Mouse (Mus musculus): ENCODE measurements around the gene Ppfia1. TPM values are rescaled to one million over a fixed set of nuclear protein-coding genes. Genes with fewer than 3 reads are reported as not detected.

Ppfia1 gene
- polyA plus RNA-seq (2015; fragmentation: Illumina TruSeq; extraction: RNeasy Lipid Tissue Mini Kit (QIAGEN cat#74804); ENCODE audit: low read depth, low replicate concordance) = 26.6 TPM

GRCm38 (mm10) chr7:144553237-144554122, at the start of gene Ppfia1:
Ppfia1 (minus strand) TSS chr7:144553729.

DNA sequence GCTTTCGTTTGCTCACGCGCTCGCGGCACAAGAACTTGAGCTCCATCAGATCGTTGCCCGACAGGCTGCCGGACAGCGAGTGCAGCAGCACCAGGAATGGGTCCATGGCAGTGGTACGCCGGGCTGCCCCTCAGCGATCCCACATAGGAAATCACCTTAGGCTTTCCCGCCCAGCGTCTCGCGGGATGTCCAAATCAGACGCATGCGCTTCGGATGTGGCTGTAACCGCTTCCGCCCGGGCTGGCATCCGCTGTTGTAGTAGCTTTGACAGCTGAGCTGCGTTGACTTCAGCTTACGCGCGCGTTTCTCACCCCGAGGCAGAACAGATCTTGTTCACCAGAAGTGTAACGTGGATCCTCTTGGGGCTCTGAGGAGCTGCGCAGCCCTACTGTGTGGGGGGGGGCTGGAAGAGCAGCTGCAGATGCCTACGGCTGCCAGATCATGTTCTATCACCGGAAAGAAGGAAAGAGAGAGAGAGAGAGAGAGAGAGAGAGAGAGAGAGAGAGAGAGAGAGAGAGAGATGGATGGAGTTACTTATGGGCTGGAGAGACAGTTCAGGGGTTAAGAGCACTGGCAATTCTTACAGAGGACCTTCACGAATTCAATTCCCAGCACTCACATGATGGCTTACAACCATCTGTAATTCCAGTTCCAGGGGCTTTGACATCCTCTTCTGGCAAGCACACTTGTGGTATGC, 28.9 kb upstream of the Ppfia1 start, which contains the start of gene Fadd:
Fadd (minus strand) TSS at position 180 of the 697 bp plus-strand sequence.

GRCm38 (mm10) chr7:144470545-144471059, 82.9 kb downstream of the Ppfia1 start, which contains the start of gene Cttn:
Cttn (minus strand) TSS chr7:144471009.

Other genes with a start within 250 kb of the Ppfia1 start
- gene Cttn, start 82.7 kb downstream of the Ppfia1 start, polyA plus RNA-seq (2015; fragmentation: Illumina TruSeq; extraction: RNeasy Lipid Tissue Mini Kit (QIAGEN cat#74804); ENCODE audit: low read depth, low replicate concordance) = 83.5 TPM
- 1.4 TPM for gene Fadd, start 28.7 kb upstream of the Ppfia1 start, polyA plus RNA-seq (2015; fragmentation: Illumina TruSeq; extraction: RNeasy Lipid Tissue Mini Kit (QIAGEN cat#74804); ENCODE audit: low read depth, low replicate concordance)
- gene Ano1, start 198.2 kb upstream of the Ppfia1 start, polyA plus RNA-seq (2015; fragmentation: Illumina TruSeq; extraction: RNeasy Lipid Tissue Mini Kit (QIAGEN cat#74804); ENCODE audit: low read depth, low replicate concordance) = 3.3 TPM

Measured in brain, adult 10 weeks (tissue).